Mouse (Mus musculus): ENCODE data around the gene Tymp.

GRCm38 (mm10) chr15:89322670-89323522 is 53.9 kb downstream of the Tymp start, which contains the start of gene Adm2:
- no peak for TF ChIP-seq CTCF (IDR thresholded peaks at IDR 0.05; ENCODE audit: low read depth)
- no peak for TF ChIP-seq EP300 (optimal IDR thresholded peaks at IDR 0.05)
